Mouse (Mus musculus): ENCODE results near the gene Msi2. TPM values are rescaled to one million over a fixed set of nuclear protein-coding genes. Genes with fewer than 3 reads are reported as not detected.

Gene Msi2
- polyA plus RNA-seq, 1 experiment from 2014 or later, result 10.0 TPM

DNA sequence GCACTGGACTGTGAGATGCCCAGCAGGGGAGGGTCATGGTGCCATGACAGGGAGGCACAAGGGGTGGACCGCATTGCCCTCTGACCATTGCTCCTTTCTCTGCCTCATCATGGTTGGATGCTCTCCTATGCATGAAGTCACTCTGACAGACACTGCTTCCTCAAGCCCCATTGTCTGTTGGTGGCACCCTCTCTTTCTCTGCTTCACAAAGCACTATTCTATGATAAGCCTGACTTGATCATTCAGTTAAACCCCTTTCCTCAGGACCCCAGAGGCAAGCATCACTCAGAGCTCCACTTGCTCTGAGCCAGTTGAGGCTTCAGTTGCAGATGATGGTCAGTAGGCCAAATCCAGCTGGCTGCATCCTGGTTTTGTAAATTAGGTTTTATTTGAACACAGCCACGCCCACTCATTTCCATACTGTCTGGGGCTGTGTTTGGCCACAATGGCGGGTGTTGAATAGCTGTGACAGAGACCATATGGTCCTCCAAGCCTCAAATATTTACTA, 311.9 kb downstream of the Msi2 start:
- H3K9me3 ChIP-seq (ENCODE audit: control insufficient read depth, low read length), result no peaks in the 10 kb centered on the region
- peaks cover 49% of the 10 kb centered on the region for H3K4me1 ChIP-seq (ENCODE audit: control insufficient read depth, insufficient read depth, low read length)
- H3K27ac ChIP-seq (ENCODE audit: low read length), result no peak overlapping the region
- H3K36me3 ChIP-seq (ENCODE audit: control insufficient read depth, insufficient read depth, low read length), result no peaks in the 10 kb centered on the region
- no peaks in the 10 kb centered on the region for H3K27me3 ChIP-seq (replicated peaks; ENCODE audit: control insufficient read depth, insufficient read depth, low read length)
- 71% methylated on average over 3 of the region's 3 CpGs for WGBS
- H3K4me2 ChIP-seq (ENCODE audit: low read depth, low read length), result no peak overlapping the region
- ATAC-seq, result no peak
- no peak overlapping the region for H3K9ac ChIP-seq (ENCODE audit: low read depth, low read length)
- no peak overlapping the region for H3K4me3 ChIP-seq (ENCODE audit: low read length)

DNA sequence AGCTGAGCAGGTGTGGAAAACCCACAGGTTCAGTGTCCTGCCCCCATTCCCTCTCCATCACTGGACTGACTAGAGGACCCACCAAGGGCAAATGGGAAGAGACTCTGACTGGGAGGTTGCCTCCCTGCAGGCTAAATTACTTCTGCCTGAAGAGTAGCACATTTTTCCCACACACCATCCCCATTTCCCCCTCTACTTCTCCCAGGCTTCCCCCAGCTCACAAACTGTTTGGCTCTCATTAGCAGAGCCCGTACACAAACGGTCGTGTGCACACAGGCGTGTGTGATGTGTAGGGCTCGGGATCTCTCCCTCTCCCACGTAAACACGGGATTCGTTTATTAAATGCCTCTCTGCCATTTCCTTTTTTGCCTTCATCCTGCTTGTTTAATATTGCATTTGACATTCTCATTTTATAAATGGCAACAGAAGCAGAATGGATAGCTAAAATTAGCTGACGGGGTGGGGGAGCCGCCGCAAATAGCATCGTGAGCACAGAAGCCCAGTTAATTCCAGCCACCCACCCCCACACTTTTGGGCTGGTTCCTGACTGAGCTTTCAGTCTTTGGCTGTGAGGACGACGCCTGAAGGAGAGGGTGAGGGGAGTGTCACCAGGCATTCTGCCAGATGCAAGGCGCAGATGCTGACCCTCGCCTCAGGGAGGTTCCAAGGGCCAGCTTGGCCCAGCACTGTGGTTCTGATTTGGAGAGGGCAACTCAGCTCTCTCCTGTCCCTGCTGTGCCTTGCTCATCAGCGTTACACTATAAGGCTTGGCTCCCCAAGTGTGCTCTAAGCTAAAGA, 313.3 kb downstream of the Msi2 start:
- Histone ChIP-seq H3K27me3 (replicated peaks; ENCODE audit: control insufficient read depth, insufficient read depth, low read length) (no peaks in the 10 kb centered on the region), H3K36me3 (ENCODE audit: control insufficient read depth, insufficient read depth, low read length) (no peaks in the 10 kb centered on the region), H3K27ac (ENCODE audit: low read length) (peak overlapping the region; percentile 94), H3K4me1 (ENCODE audit: control insufficient read depth, insufficient read depth, low read length) (peaks cover 62% of the 10 kb centered on the region), H3K9ac (ENCODE audit: low read depth, low read length) (peak overlapping the region; percentile 52), H3K9me3 (ENCODE audit: control insufficient read depth, low read length) (no peaks in the 10 kb centered on the region), H3K4me2 (ENCODE audit: low read depth, low read length) (peak overlapping the region; percentile 47), H3K4me3 (ENCODE audit: low read length) (0 out of 2 replicates have a peak overlapping the region, but pooled peaks have one; percentile 9)
- peak; percentile 18; the same call in 1 of the 2 replicates for ATAC-seq
- WGBS, result 20% methylated on average over 17 of the region's 17 CpGs

DNA sequence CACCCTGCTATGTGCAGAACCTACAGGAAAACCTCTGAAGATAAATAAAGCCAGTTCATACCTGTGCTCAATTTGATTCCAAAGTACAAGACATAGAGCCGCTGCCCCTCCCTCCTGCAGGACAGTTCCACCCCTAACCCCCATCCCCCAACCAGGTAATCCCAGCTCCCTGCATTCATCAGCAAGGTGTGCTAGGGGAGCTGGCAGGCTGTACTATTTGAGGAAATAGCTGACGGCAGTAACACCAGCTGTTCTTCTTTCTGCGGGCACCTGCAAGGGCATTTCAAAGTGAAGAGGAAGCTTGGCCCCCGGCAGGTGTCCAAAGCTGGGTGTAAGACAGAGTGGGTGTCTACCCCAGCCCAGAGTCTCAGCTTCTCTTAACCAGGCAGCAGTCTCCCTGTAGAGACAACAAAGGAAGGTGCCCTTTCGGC, 314.1 kb downstream of the Msi2 start:
- H3K27me3 ChIP-seq (replicated peaks; ENCODE audit: control insufficient read depth, insufficient read depth, low read length), result no peaks in the 10 kb centered on the region
- WGBS, result 37% methylated on average over 5 of the region's 5 CpGs
- H3K4me2 ChIP-seq (ENCODE audit: low read depth, low read length), result peak overlapping the region; percentile 47
- ATAC-seq, result peak; percentile 88
- H3K9ac ChIP-seq (ENCODE audit: low read depth, low read length), result peak overlapping the region; percentile 52
- H3K4me1 ChIP-seq (ENCODE audit: control insufficient read depth, insufficient read depth, low read length), result peaks cover 66% of the 10 kb centered on the region
- H3K27ac ChIP-seq (ENCODE audit: low read length), result peak overlapping the region; percentile 94
- 0 out of 2 replicates have a peak overlapping the region, but pooled peaks have one; percentile 9 for H3K4me3 ChIP-seq (ENCODE audit: low read length)
- H3K9me3 ChIP-seq (ENCODE audit: control insufficient read depth, low read length), result no peaks in the 10 kb centered on the region
- H3K36me3 ChIP-seq (ENCODE audit: control insufficient read depth, insufficient read depth, low read length), result no peaks in the 10 kb centered on the region

GRCm38 (mm10) chr11:88402290-88402689, 316.0 kb downstream of the Msi2 start:
- H3K9ac ChIP-seq (ENCODE audit: low read depth, low read length), result no peak overlapping the region

DNA sequence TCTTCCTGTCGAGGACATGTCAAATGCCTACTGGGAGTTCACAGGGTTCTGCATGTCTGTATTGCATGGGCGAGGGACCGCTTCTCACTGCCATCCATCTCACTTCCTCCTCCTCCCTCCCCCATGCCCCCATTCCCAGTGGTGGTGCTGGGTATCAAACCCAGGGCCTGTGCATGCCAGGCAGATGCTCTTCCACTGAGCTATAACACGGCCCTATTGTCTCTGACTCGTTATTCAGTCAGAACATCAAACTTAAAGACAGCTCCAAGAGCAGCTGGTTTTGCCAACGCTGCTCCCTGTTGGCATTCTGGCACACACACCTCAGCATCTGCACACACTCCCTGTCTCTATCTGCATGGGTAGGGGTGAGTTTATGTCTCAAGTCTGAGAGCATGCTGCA, 317.0 kb downstream of the Msi2 start:
- peaks cover 60% of the 10 kb centered on the region for H3K4me1 ChIP-seq (ENCODE audit: control insufficient read depth, insufficient read depth, low read length)
- ATAC-seq, result no peak
- no peak overlapping the region for H3K4me3 ChIP-seq (ENCODE audit: low read length)
- H3K27me3 ChIP-seq (replicated peaks; ENCODE audit: control insufficient read depth, insufficient read depth, low read length), result no peaks in the 10 kb centered on the region
- no peak overlapping the region for H3K4me2 ChIP-seq (ENCODE audit: low read depth, low read length)
- WGBS, result 76% methylated on average over 6 of the region's 6 CpGs
- no peak overlapping the region for H3K27ac ChIP-seq (ENCODE audit: low read length)
- no peaks in the 10 kb centered on the region for H3K9me3 ChIP-seq (ENCODE audit: control insufficient read depth, low read length)
- no peaks in the 10 kb centered on the region for H3K36me3 ChIP-seq (ENCODE audit: control insufficient read depth, insufficient read depth, low read length)
- no peak overlapping the region for H3K9ac ChIP-seq (ENCODE audit: low read depth, low read length)

More at GRCm38 (mm10) chr11:88402290-88402689, 316.0 kb downstream of the Msi2 start:
- no peak overlapping the region for H3K4me3 ChIP-seq (ENCODE audit: low read length)
- no peak overlapping the region for H3K4me2 ChIP-seq (ENCODE audit: low read depth, low read length)
- no peaks in the 10 kb centered on the region for H3K9me3 ChIP-seq (ENCODE audit: control insufficient read depth, low read length)
- peak; percentile 39; the same call in 1 of the 2 replicates for ATAC-seq
- H3K27me3 ChIP-seq (replicated peaks; ENCODE audit: control insufficient read depth, insufficient read depth, low read length), result no peaks in the 10 kb centered on the region
- H3K36me3 ChIP-seq (ENCODE audit: control insufficient read depth, insufficient read depth, low read length), result no peaks in the 10 kb centered on the region
- 21% methylated on average over 7 of the region's 7 CpGs for WGBS
- peak overlapping the region; percentile 72 for H3K27ac ChIP-seq (ENCODE audit: low read length)
- H3K4me1 ChIP-seq (ENCODE audit: control insufficient read depth, insufficient read depth, low read length), result peaks cover 66% of the 10 kb centered on the region

DNA sequence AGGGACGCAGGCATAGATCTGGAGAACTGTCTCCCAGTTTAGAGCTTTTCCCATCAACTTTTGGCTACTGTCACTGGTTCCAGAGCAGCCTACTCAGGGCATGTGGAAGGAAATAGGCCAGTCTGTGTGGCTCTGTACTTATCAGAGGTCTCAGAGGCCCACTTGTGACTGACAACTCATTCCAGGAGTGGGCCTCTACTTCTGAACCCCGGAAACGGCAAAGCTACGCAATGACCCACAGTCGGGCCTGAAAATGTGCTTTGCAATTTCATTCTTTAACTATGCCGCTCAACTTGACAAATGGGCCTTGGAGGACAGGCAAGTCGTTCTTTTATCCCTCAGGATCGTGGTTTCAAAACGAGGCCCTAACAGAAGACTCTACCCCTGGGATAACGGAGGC, 317.4 kb downstream of the Msi2 start:
- H3K27me3 ChIP-seq (replicated peaks; ENCODE audit: control insufficient read depth, insufficient read depth, low read length), result no peaks in the 10 kb centered on the region
- H3K4me2 ChIP-seq (ENCODE audit: low read depth, low read length), result no peak overlapping the region
- H3K4me3 ChIP-seq (ENCODE audit: low read length), result no peak overlapping the region
- no peak overlapping the region for H3K9ac ChIP-seq (ENCODE audit: low read depth, low read length)
- no peaks in the 10 kb centered on the region for H3K36me3 ChIP-seq (ENCODE audit: control insufficient read depth, insufficient read depth, low read length)
- no peak overlapping the region for H3K27ac ChIP-seq (ENCODE audit: low read length)
- WGBS, result 83% methylated on average over 10 of the region's 10 CpGs
- ATAC-seq, result no peak
- peaks cover 56% of the 10 kb centered on the region for H3K4me1 ChIP-seq (ENCODE audit: control insufficient read depth, insufficient read depth, low read length)
- H3K9me3 ChIP-seq (ENCODE audit: control insufficient read depth, low read length), result no peaks in the 10 kb centered on the region

DNA sequence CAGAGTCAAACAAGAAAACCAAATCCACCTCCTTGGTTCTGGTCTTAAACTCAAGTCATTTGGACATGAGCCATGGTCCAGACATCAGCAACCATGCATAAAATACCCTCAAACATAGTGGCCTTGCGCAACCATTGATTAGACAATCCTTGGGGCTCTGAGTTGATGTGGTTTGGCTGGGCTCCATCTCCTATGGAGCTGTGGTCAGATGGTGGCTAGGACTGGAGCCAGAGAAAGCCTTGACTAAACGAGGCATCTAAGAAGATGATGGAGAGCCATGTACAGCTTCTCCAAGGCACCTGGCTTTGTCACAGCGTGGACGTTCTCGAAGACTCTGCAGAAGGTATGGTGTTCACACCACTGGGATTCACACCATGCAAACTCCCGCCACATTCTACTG, 318.1 kb downstream of the Msi2 start:
- H3K27me3 ChIP-seq (replicated peaks; ENCODE audit: control insufficient read depth, insufficient read depth, low read length), result no peaks in the 10 kb centered on the region
- 83% methylated on average over 6 of the region's 6 CpGs for WGBS
- ATAC-seq, result no peak
- no peaks in the 10 kb centered on the region for H3K9me3 ChIP-seq (ENCODE audit: control insufficient read depth, low read length)
- peaks cover 58% of the 10 kb centered on the region for H3K4me1 ChIP-seq (ENCODE audit: control insufficient read depth, insufficient read depth, low read length)
- no peak overlapping the region for H3K4me2 ChIP-seq (ENCODE audit: low read depth, low read length)
- H3K9ac ChIP-seq (ENCODE audit: low read depth, low read length), result no peak overlapping the region
- H3K27ac ChIP-seq (ENCODE audit: low read length), result no peak overlapping the region
- H3K4me3 ChIP-seq (ENCODE audit: low read length), result no peak overlapping the region
- no peaks in the 10 kb centered on the region for H3K36me3 ChIP-seq (ENCODE audit: control insufficient read depth, insufficient read depth, low read length)

DNA sequence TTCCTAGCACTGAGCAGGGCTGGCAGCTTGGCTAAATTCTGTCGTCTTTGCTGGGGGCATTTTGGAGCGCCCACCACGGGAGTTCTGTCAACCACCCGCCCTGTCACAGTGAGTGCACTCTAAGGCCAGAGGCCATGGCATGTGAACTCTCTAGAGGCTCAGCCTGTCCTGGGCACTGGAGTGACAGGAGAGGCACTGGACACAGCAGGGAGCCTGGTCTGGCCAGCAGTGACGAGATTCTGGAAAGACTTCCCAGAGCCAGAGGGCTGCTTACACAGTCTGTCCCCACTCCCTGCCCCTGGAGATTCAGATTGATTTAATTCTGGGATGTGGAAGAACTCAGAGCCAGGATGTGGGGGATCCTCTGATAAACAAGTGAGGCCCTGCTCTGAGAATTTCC, 318.9 kb downstream of the Msi2 start:
- Histone ChIP-seq H3K4me2 (ENCODE audit: low read depth, low read length) (no peak overlapping the region), H3K36me3 (ENCODE audit: control insufficient read depth, insufficient read depth, low read length) (no peaks in the 10 kb centered on the region), H3K4me1 (ENCODE audit: control insufficient read depth, insufficient read depth, low read length) (peaks cover 56% of the 10 kb centered on the region), H3K9ac (ENCODE audit: low read depth, low read length) (peak overlapping the region; percentile 31; the same call in 1 of the 2 replicates), H3K4me3 (ENCODE audit: low read length) (no peak overlapping the region), H3K27me3 (replicated peaks; ENCODE audit: control insufficient read depth, insufficient read depth, low read length) (no peaks in the 10 kb centered on the region), H3K27ac (ENCODE audit: low read length) (no peak overlapping the region), H3K9me3 (ENCODE audit: control insufficient read depth, low read length) (no peaks in the 10 kb centered on the region)
- ATAC-seq, result no peak
- WGBS, result 63% methylated on average over 5 of the region's 5 CpGs

GRCm38 (mm10) chr11:88399028-88399427, 319.3 kb downstream of the Msi2 start:
- Histone ChIP-seq H3K9ac (ENCODE audit: low read depth, low read length) (0 out of 2 replicates have a peak overlapping the region, but pooled peaks have one; percentile 31), H3K4me2 (ENCODE audit: low read depth, low read length) (no peak overlapping the region), H3K27ac (ENCODE audit: low read length) (no peak overlapping the region), H3K9me3 (ENCODE audit: control insufficient read depth, low read length) (no peaks in the 10 kb centered on the region), H3K4me3 (ENCODE audit: low read length) (no peak overlapping the region), H3K4me1 (ENCODE audit: control insufficient read depth, insufficient read depth, low read length) (peaks cover 54% of the 10 kb centered on the region), H3K36me3 (ENCODE audit: control insufficient read depth, insufficient read depth, low read length) (no peaks in the 10 kb centered on the region), H3K27me3 (replicated peaks; ENCODE audit: control insufficient read depth, insufficient read depth, low read length) (no peaks in the 10 kb centered on the region)
- ATAC-seq, result no peak
- WGBS, result 60% methylated on average over 5 of the region's 5 CpGs
